Mouse (Mus musculus): ENCODE data around the gene Ush1g. TPM values are rescaled to one million over a fixed set of nuclear protein-coding genes. Genes with fewer than 3 reads are reported as not detected.

Ush1g gene
- polyA plus RNA-seq (2012; rRNA removed): 0.03 and 0.17 TPM in 2 replicates

DNA sequence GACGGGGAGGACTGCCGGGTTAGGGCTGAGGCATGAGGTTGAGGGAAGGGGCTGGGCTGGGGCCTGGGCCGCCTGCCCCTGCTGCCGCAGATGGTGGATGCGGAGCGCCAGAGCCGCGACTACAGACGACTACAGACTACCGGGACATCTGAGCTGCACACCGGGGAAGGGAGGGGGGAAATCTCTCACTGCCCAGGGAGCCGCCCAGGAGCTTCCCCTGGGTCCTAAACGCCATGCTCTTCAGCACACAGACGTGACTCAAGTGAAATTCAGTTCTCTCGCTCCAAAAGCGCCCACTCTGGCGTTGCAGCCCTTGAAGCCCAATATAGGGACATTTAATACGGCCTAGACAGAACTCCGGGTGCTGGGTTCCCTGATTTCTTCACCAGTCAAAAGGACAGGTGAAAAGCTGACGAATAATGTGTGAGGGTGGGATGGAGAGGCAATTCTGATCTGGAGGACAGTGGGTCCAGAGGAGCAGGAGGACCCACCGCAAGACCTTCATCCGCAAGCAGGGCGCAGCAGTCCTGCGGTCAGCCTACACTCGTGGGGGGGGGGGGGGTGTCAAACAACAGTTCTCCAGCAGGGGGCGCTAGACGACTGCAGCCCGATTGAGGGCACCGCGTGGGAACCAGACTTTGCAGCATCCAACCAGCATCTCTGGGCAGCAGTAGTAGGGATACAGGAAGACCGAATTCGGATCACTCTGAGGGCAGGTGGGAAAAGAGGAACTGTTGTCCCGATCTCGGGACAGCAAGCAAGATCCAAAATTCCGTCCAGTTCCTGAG lies at the start of gene Ush1g:
Gene Ush1g (minus strand): TSS at position 136 of the 788 bp plus-strand sequence.

DNA sequence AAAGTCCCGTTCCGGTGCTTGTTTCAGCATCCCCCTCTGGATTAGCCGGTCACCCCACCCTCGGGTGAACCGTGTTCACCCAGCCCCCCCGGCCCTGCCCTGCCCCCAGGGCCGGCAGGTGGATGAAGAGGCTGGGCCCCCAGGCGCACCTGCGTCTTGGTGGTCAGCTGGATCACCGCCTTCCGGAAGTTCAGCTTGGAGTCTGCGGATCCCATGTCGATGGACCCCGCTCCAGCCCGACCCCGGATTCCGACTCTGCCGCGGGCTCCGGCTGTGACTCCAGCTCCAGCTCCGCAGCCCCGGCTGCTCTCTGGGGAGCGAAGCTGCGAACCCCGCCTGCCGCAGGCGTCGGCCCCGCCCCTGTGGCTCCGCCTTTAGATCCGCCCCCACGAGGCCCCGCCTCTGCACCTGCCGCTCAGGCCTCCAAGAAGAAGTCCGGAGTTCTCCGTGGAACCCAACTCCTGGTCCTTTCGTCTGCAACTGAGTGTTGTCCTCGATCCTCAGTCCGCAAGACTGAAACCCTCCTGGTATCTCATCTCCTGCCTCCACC lies 45.6 kb upstream of the Ush1g start, which contains the start of gene Hid1:
Gene Hid1 (minus strand): TSS at position 362 of the 550 bp plus-strand sequence.

DNA sequence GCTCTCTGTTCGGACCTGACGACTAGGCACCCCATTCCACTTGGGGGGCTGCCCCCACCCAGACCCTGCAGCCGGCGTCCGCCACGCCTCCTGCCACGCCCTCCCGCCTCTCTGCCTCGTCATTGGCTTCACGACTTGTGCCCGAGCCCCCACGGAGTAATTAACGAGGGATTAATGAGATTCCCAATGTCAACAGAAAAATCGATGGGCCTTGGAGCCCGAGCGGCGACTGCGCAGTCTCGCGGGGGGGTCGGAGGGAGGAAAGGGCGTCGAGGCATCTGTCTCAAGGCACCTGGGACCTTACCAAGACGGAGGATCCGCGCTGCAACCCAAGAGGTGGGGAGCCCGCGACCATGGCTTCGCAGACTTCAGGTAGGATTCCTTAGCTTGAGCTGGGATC lies 12.7 kb upstream of the Ush1g start, which contains the start of gene Otop3:
Gene Otop3 (plus strand): TSS at position 201 of the 400 bp plus-strand sequence.

DNA sequence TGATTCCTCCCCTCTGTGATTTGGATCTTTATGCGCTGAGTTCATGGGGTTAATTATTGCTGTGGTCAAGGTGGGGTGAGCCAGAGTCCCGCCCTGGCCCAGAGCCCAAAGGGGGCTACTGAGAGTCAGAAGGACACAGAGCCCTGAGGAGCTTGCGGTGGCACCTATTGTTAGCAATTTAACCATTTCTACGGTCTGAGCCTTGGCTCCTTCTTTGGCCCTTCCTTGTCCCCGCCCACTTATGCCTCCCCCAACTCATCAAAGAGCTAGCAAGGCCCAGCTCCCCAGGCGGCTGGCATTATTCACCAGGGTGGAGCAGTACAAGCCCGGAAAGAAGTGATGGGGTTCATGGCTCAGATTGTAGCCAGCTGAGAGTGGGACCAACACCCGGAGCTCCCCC lies 15.0 kb downstream of the Ush1g start, which contains the start of gene Otop2:
Gene Otop2 (plus strand): TSS at position 301 of the 400 bp plus-strand sequence.

DNA sequence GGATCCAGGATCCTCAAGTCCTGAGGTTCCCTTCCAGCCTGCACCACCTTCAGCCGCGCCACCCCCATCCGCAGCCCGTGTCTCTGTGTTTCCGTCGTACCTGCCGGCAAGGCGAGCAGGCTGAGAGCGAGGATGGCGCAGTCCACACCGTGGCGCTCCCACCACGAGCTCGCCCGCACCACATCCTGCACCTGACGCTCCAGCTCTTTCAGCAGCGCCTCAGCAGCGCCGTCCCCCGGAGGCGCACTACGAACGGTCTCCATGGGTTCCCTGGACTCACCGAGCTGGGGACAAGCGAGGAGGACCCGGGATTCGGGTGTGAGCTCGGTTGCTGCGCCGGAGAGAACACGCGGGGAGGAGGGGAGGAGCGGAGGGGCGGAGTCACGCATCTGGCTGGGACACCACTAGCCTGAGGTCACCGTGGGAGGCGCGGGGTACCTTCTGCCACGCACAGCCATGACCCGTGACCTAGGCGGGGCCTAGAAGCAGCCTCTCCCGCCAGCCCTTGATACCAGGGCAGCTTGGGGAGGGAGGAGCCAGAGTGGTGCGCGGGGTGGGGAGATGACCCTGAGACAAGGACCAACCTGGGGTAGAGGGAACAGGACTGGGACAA lies 24.5 kb downstream of the Ush1g start, which contains the start of gene Fads6:
Gene Fads6 (minus strand): TSS at position 450 of the 613 bp plus-strand sequence.

DNA sequence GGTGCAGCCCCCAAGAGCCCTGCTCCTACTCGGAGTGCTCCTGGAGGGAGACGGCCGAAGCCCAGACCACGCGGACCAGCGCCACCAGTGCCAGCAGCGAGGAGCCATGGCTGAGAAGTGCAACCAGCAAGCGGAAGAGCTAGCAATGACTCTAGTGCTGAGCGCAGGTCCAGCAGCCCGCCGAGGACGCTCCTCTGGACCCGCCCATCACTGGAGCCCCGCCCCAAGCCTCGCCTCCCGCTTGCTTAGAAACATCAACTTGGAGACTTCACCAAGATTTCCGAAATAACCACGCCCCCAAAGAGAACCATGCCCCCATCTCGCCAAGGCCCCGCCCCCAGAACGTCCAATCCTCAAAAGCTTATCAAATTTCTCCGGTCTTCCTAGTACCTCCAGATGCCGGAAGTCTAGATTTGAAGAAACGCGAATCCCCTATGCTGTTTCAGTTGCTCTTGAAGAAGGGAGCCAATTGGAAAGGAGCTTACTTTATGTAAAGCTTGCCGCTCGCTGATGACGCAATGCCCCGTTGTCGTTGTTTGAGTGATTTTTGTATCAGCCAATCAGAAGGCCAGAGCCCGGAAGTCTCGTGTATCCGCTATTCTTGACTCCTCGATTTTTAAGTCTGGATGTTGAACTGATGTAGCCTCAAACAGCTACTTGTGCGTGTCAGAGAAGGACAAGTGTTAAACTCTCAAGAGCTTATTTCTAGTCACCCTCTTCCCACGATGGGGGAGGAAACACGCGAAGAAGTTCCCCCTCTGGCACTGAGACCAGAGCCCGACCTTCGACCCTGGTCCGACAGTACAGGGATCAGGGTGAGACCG lies 44.8 kb downstream of the Ush1g start, which contains the start of gene Fdxr:
Gene Fdxr (minus strand): TSS at position 271 of the 824 bp plus-strand sequence.

DNA sequence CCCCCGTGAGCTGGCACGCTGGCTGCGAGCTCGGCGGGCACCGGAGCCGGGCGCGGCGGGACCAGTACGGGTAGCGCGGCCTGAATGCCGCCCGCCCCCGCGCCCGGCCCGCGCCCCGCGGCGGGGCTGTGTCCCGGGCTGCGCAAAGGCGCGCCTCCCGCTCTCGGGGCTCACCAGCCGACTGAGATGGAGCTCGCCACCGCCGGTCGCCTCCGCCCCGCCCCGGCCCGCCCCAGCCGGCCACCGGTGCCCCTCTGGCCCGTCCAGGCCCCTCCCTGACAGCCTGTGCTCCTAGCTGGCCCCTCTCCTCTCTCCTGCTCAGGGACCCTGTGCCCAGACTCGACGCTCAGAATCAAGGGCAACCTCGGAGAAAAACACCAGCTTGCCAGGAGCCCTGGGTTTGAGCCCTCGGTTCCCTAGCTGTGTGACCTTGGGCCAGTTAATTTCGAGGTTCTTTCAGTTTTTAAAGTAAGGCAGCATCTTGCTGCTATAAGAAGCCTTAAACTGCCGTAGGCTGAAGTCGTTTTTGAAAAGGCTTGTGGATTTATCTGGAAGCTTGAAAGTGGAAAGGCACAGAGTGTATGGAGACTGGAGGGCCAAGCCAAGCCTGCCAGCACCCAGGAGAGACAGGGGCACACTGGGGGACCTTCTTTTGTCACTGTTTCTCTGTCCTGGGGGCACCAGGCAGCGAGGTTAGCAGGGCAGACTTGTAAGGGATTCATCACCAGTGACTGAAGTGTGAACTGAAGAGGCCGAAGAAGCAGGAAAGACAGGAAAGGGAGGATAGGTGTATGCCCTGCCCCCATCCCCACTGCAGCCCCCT lies 54.6 kb downstream of the Ush1g start, which contains the start of gene Grin2c:
Gene Grin2c (minus strand): TSS at position 183 of the 823 bp plus-strand sequence.

Other genes starting within 250 kb of the Ush1g start
- 2.8 and 3.3 TPM in 2 replicates for gene Rab37, start 230.6 kb downstream of the Ush1g start, polyA plus RNA-seq (2012; rRNA removed)
- 1.9 and 2.3 TPM in 2 replicates for gene Cd300lf, start 188.0 kb downstream of the Ush1g start, polyA plus RNA-seq (2012; rRNA removed)
- gene Slc9a3r1, start 158.7 kb downstream of the Ush1g start, polyA plus RNA-seq (2012; rRNA removed): 199 and 208 TPM in 2 replicates
- gene Tmem104, start 134.6 kb downstream of the Ush1g start, polyA plus RNA-seq (2012; rRNA removed): 12.2 and 12.5 TPM in 2 replicates
- 20.6 and 29.8 TPM in 2 replicates for gene Nat9, start 134.2 kb downstream of the Ush1g start, polyA plus RNA-seq (2012; rRNA removed)
- 0.06 TPM in 1 of 2 replicates, not detected in the other for gene Grin2c, start 54.8 kb downstream of the Ush1g start, polyA plus RNA-seq (2012; rRNA removed)
- gene Fdxr, start 45.0 kb downstream of the Ush1g start, polyA plus RNA-seq (2012; rRNA removed): 23.6 and 27.4 TPM in 2 replicates
- gene Fads6, start 24.4 kb downstream of the Ush1g start, polyA plus RNA-seq (2012; rRNA removed): 0.81 and 1.7 TPM in 2 replicates
- not detected in 2 replicates for gene Otop2, start 14.9 kb downstream of the Ush1g start, polyA plus RNA-seq (2012; rRNA removed)
- gene Otop3, start 12.7 kb upstream of the Ush1g start, polyA plus RNA-seq (2012; rRNA removed): 0.05 TPM in 1 of 2 replicates, not detected in the other
- 154 and 170 TPM in 2 replicates for gene Hid1, start 45.7 kb upstream of the Ush1g start, polyA plus RNA-seq (2012; rRNA removed)
- gene Cdr2l, start 59.9 kb upstream of the Ush1g start, polyA plus RNA-seq (2012; rRNA removed): 15.9 and 17.5 TPM in 2 replicates
- gene Mrpl58, start 81.7 kb upstream of the Ush1g start, polyA plus RNA-seq (2012; rRNA removed): 62.6 and 65.1 TPM in 2 replicates
- 70.2 and 90.1 TPM in 2 replicates for gene Atp5h, start 97.9 kb upstream of the Ush1g start, polyA plus RNA-seq (2012; rRNA removed)
- 24.0 and 31.1 TPM in 2 replicates for gene Kctd2, start 98.1 kb upstream of the Ush1g start, polyA plus RNA-seq (2012; rRNA removed)
- gene Trim80, start 118.5 kb upstream of the Ush1g start, polyA plus RNA-seq (2012; rRNA removed): 0.38 and 0.44 TPM in 2 replicates
- 96.1 and 135 TPM in 2 replicates for gene Slc16a5, start 140.4 kb upstream of the Ush1g start, polyA plus RNA-seq (2012; rRNA removed)
- 13.3 and 13.4 TPM in 2 replicates for gene Armc7, start 153.6 kb upstream of the Ush1g start, polyA plus RNA-seq (2012; rRNA removed)
- 128 and 130 TPM in 2 replicates for gene Nt5c, start 169.8 kb upstream of the Ush1g start, polyA plus RNA-seq (2012; rRNA removed)
- 314 and 446 TPM in 2 replicates for gene Jpt1, start 192.3 kb upstream of the Ush1g start, polyA plus RNA-seq (2012; rRNA removed)
- 24.5 and 24.8 TPM in 2 replicates for gene Sumo2, start 214.2 kb upstream of the Ush1g start, polyA plus RNA-seq (2012; rRNA removed)
- gene Nup85, start 242.4 kb upstream of the Ush1g start, polyA plus RNA-seq (2012; rRNA removed): 25.9 and 31.4 TPM in 2 replicates